Mouse (Mus musculus): ENCODE results near the gene Smlr1. TPM values are rescaled to one million over a fixed set of nuclear protein-coding genes. Genes with fewer than 3 reads are reported as not detected.

Smlr1 gene
- polyA plus RNA-seq (2012; rRNA removed): 0.02 TPM in 1 of 2 replicates, not detected in the other

- H3K4me3 ChIP-seq (ENCODE audit: insufficient read depth, low read length): no peak within 1 kb of the TSS
- TF ChIP-seq POLR2A (IDR thresholded peaks at IDR 0.05; ENCODE audit: extremely low read depth, insufficient read depth, low read length) (no peak), CTCF (IDR thresholded peaks at IDR 0.05; ENCODE audit: extremely low read depth, insufficient read depth, low read length) (no peak)
- H3K4me1 ChIP-seq (ENCODE audit: control insufficient read depth, insufficient read depth, low read length): peaks cover 2% of the 10 kb centered on the region; the same call in 1 of the 2 replicates
- H3K27ac ChIP-seq (ENCODE audit: insufficient read depth, low read length): no peak within 1 kb of the TSS
Measured at GRCm38 (mm10) chr10:25535891-25536331, at the start of gene Smlr1. Gene Smlr1 (minus strand): TSS chr10:25536267.

GRCm38 (mm10) chr10:25584899-25585298 lies 48.8 kb upstream of the Smlr1 start:
- no peak overlapping the region for H3K4me3 ChIP-seq (ENCODE audit: insufficient read depth, low read length)

GRCm38 (mm10) chr10:25580066-25580465 lies 44.0 kb upstream of the Smlr1 start:
- no peak overlapping the region for H3K27ac ChIP-seq (ENCODE audit: insufficient read depth, low read length)
- no peaks in the 10 kb centered on the region; the same call in 1 of the 2 replicates for H3K4me1 ChIP-seq (ENCODE audit: control insufficient read depth, insufficient read depth, low read length)
- no peak for TF ChIP-seq POLR2A (IDR thresholded peaks at IDR 0.05; ENCODE audit: extremely low read depth, insufficient read depth, low read length)
- no peak for TF ChIP-seq CTCF (IDR thresholded peaks at IDR 0.05; ENCODE audit: extremely low read depth, insufficient read depth, low read length)
- H3K4me3 ChIP-seq (ENCODE audit: insufficient read depth, low read length): no peak overlapping the region

More at GRCm38 (mm10) chr10:25584899-25585298, 48.8 kb upstream of the Smlr1 start:
- Histone ChIP-seq H3K27ac (ENCODE audit: insufficient read depth, low read length) (no peak overlapping the region), H3K4me1 (ENCODE audit: control insufficient read depth, insufficient read depth, low read length) (no peaks in the 10 kb centered on the region; the same call in 1 of the 2 replicates)
- TF ChIP-seq CTCF (IDR thresholded peaks at IDR 0.05; ENCODE audit: extremely low read depth, insufficient read depth, low read length) (no peak), POLR2A (IDR thresholded peaks at IDR 0.05; ENCODE audit: extremely low read depth, insufficient read depth, low read length) (no peak)

- Histone ChIP-seq H3K4me1 (ENCODE audit: control insufficient read depth, insufficient read depth, low read length) (no peaks in the 10 kb centered on the region), H3K27ac (ENCODE audit: insufficient read depth, low read length) (no peak overlapping the region), H3K4me3 (ENCODE audit: insufficient read depth, low read length) (no peak overlapping the region)
- no peak for TF ChIP-seq POLR2A (IDR thresholded peaks at IDR 0.05; ENCODE audit: extremely low read depth, insufficient read depth, low read length)
- TF ChIP-seq CTCF (IDR thresholded peaks at IDR 0.05; ENCODE audit: extremely low read depth, insufficient read depth, low read length): no peak
Measured at GRCm38 (mm10) chr10:25571319-25572240, 35.5 kb upstream of the Smlr1 start.

- no peak overlapping the region for H3K4me3 ChIP-seq (ENCODE audit: insufficient read depth, low read length)
Measured at GRCm38 (mm10) chr10:25552936-25553335, 16.9 kb upstream of the Smlr1 start.

GRCm38 (mm10) chr10:25541097-25541496 lies 5.0 kb upstream of the Smlr1 start:
- TF ChIP-seq POLR2A (IDR thresholded peaks at IDR 0.05; ENCODE audit: extremely low read depth, insufficient read depth, low read length) (no peak), CTCF (IDR thresholded peaks at IDR 0.05; ENCODE audit: extremely low read depth, insufficient read depth, low read length) (no peak)
- H3K27ac ChIP-seq (ENCODE audit: insufficient read depth, low read length): no peak overlapping the region
- peaks cover 2% of the 10 kb centered on the region; the same call in 1 of the 2 replicates for H3K4me1 ChIP-seq (ENCODE audit: control insufficient read depth, insufficient read depth, low read length)
- H3K4me3 ChIP-seq (ENCODE audit: insufficient read depth, low read length): no peak overlapping the region

More at GRCm38 (mm10) chr10:25552936-25553335, 16.9 kb upstream of the Smlr1 start:
- TF ChIP-seq CTCF (IDR thresholded peaks at IDR 0.05; ENCODE audit: extremely low read depth, insufficient read depth, low read length): no peak
- no peak for TF ChIP-seq POLR2A (IDR thresholded peaks at IDR 0.05; ENCODE audit: extremely low read depth, insufficient read depth, low read length)
- H3K4me1 ChIP-seq (ENCODE audit: control insufficient read depth, insufficient read depth, low read length): no peaks in the 10 kb centered on the region
- no peak overlapping the region for H3K27ac ChIP-seq (ENCODE audit: insufficient read depth, low read length)

GRCm38 (mm10) chr10:25539771-25540168 lies 3.7 kb upstream of the Smlr1 start:
- Histone ChIP-seq H3K27ac (ENCODE audit: insufficient read depth, low read length) (no peak overlapping the region), H3K4me3 (ENCODE audit: insufficient read depth, low read length) (no peak overlapping the region), H3K4me1 (ENCODE audit: control insufficient read depth, insufficient read depth, low read length) (peaks cover 2% of the 10 kb centered on the region; the same call in 1 of the 2 replicates)
- TF ChIP-seq CTCF (IDR thresholded peaks at IDR 0.05; ENCODE audit: extremely low read depth, insufficient read depth, low read length) (no peak), POLR2A (IDR thresholded peaks at IDR 0.05; ENCODE audit: extremely low read depth, insufficient read depth, low read length) (no peak)

- no peak overlapping the region for H3K4me3 ChIP-seq (ENCODE audit: insufficient read depth, low read length)
- peaks cover 2% of the 10 kb centered on the region; the same call in 1 of the 2 replicates for H3K4me1 ChIP-seq (ENCODE audit: control insufficient read depth, insufficient read depth, low read length)
- TF ChIP-seq POLR2A (IDR thresholded peaks at IDR 0.05; ENCODE audit: extremely low read depth, insufficient read depth, low read length): no peak
- TF ChIP-seq CTCF (IDR thresholded peaks at IDR 0.05; ENCODE audit: extremely low read depth, insufficient read depth, low read length): peak; percentile 70
- no peak overlapping the region for H3K27ac ChIP-seq (ENCODE audit: insufficient read depth, low read length)
Measured at GRCm38 (mm10) chr10:25539146-25539770, 3.2 kb upstream of the Smlr1 start.

- TF ChIP-seq POLR2A (IDR thresholded peaks at IDR 0.05; ENCODE audit: extremely low read depth, insufficient read depth, low read length) (no peak), CTCF (IDR thresholded peaks at IDR 0.05; ENCODE audit: extremely low read depth, insufficient read depth, low read length) (no peak)
- H3K27ac ChIP-seq (ENCODE audit: insufficient read depth, low read length): no peak overlapping the region
- H3K4me3 ChIP-seq (ENCODE audit: insufficient read depth, low read length): no peak overlapping the region
Measured at GRCm38 (mm10) chr10:25538738-25539137, 2.7 kb upstream of the Smlr1 start.

More at GRCm38 (mm10) chr10:25538738-25539137, 2.7 kb upstream of the Smlr1 start:
- H3K4me1 ChIP-seq (ENCODE audit: control insufficient read depth, insufficient read depth, low read length): peaks cover 2% of the 10 kb centered on the region; the same call in 1 of the 2 replicates
